Mouse (Mus musculus): ENCODE results near the gene Col8a2. TPM values are rescaled to one million over a fixed set of nuclear protein-coding genes. Genes with fewer than 3 reads are reported as not detected.

Col8a2 gene
- total and polyA plus RNA-seq, 2 experiments from 2014 or later = 5.9 to 17.7 TPM

DNA sequence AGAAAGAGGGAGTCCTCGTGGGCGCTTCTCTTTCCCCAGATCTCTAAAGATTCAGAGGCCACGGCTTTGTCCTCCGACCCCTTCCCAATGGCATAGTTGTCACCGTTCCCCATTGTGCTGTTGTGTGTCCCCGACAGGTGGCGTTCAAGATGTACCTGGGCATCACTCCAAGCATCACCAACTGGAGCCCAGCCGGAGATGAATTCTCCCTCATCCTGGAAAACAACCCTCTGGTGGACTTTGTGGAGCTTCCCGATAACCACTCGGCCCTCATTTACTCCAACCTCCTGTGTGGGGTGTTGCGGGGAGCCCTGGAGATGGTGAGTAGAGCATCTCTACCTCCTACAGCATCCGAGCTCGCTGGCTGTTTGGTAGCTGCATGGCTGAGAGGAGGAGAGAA, 12.8 kb upstream of the Col8a2 start:
- Histone ChIP-seq H3K9ac (replicated peaks; ENCODE audit: low read length) (no peak overlapping the region), H3K27me3 (ENCODE audit: insufficient read depth, low read length) (no peaks in the 10 kb centered on the region), H3K27ac (no peak overlapping the region), H3K4me1 (ENCODE audit: insufficient read depth, low read length) (peaks cover 4% of the 10 kb centered on the region; the same call in 1 of the 2 replicates), H3K9me3 (ENCODE audit: low read length) (no peaks in the 10 kb centered on the region), H3K4me3 (ENCODE audit: low read length) (no peak overlapping the region), H3K4me2 (ENCODE audit: low read depth, low read length) (no peak overlapping the region), H3K36me3 (ENCODE audit: insufficient read depth, low read length) (no peaks in the 10 kb centered on the region)
- ATAC-seq (no peak), DNase-seq (ENCODE audit: low spot score) (peak; percentile 48)
- peak; percentile 30 for TF ChIP-seq CTCF (IDR thresholded peaks at IDR 0.05; ENCODE audit: low read depth)
- WGBS = 67% methylated on average over 13 of the region's 13 CpGs

DNA sequence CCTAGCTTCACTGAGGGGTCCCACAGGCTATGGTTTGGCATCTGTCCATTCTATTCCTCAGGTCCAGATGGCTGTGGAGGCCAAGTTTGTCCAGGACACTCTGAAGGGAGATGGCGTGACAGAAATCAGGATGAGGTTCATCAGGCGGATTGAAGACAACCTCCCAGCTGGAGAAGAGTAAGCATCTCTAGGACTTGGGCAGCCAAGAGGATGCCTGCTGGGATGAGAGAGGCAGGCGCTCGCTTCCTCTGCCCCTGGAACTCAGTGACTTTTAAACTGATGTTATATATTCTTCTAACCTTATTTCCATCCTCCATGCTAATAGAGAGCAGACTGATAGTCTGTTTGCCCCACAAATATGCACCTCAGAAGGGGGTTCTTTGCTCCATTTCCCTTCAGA, 11.5 kb upstream of the Col8a2 start:
- H3K36me3 ChIP-seq (ENCODE audit: insufficient read depth, low read length) = no peaks in the 10 kb centered on the region
- no peak overlapping the region for H3K4me2 ChIP-seq (ENCODE audit: low read depth, low read length)
- H3K27me3 ChIP-seq (ENCODE audit: insufficient read depth, low read length) = no peaks in the 10 kb centered on the region
- TF ChIP-seq CTCF (IDR thresholded peaks at IDR 0.05; ENCODE audit: low read depth) = no peak
- DNase-seq (ENCODE audit: low spot score) = peak; percentile 48
- no peaks in the 10 kb centered on the region for H3K9me3 ChIP-seq (ENCODE audit: low read length)
- WGBS = 65% methylated on average over 4 of the region's 4 CpGs
- no peak overlapping the region for H3K4me3 ChIP-seq (ENCODE audit: low read length)
- no peak overlapping the region for H3K9ac ChIP-seq (replicated peaks; ENCODE audit: low read length)
- peaks cover 4% of the 10 kb centered on the region; the same call in 1 of the 2 replicates for H3K4me1 ChIP-seq (ENCODE audit: insufficient read depth, low read length)
- no peak for ATAC-seq
- 0 out of 2 replicates have a peak overlapping the region, but pooled peaks have one; percentile 26 for H3K27ac ChIP-seq

DNA sequence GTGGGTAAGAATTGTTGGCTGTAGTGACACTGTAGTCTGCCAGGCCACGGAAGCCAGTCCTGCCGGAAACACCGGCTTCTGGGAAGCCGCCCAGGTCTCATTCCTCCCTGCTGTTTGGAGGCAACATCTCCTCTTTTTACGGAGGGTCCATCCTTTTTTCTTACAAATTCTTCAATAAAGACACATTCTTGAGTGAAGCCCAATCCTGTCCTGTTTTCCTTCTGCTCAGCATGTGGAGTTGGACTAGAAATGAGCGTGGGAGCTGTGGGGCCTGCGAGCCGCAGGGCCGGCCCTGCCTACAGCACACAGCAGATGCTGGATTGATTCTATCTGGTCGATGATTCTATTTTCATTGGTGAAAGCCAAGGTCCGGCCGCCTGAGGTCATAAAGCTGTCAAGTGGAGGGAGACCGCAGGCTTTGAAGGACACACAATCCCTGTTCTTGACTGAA, 10.9 kb upstream of the Col8a2 start:
- no peak overlapping the region for H3K4me2 ChIP-seq (ENCODE audit: low read depth, low read length)
- WGBS = 61% methylated on average over 13 of the region's 13 CpGs
- DNase-seq (ENCODE audit: low spot score) = no peak

GRCm38 (mm10) chr4:126277906-126278564, 8.6 kb upstream of the Col8a2 start:
- 11% methylated on average over 13 of the region's 13 CpGs for WGBS
- H3K4me3 ChIP-seq (ENCODE audit: low read length) = no peak overlapping the region
- peak; percentile 83 for TF ChIP-seq CTCF (IDR thresholded peaks at IDR 0.05; ENCODE audit: low read depth)
- no peak overlapping the region; the same call in 1 of the 2 replicates for H3K27ac ChIP-seq
- peaks cover 4% of the 10 kb centered on the region; the same call in 1 of the 2 replicates for H3K4me1 ChIP-seq (ENCODE audit: insufficient read depth, low read length)
- no peaks in the 10 kb centered on the region for H3K9me3 ChIP-seq (ENCODE audit: low read length)
- H3K36me3 ChIP-seq (ENCODE audit: insufficient read depth, low read length) = no peaks in the 10 kb centered on the region
- peak overlapping the region; percentile 18; the same call in 1 of the 2 replicates for H3K4me2 ChIP-seq (ENCODE audit: low read depth, low read length)
- H3K27me3 ChIP-seq (ENCODE audit: insufficient read depth, low read length) = no peaks in the 10 kb centered on the region
- no peak overlapping the region for H3K9ac ChIP-seq (replicated peaks; ENCODE audit: low read length)
- DNase-seq (ENCODE audit: low spot score) (peak; percentile 76), ATAC-seq (peak; percentile 76)

More for the DNA sequence above, 10.9 kb upstream of the Col8a2 start:
- Histone ChIP-seq H3K27ac (peak overlapping the region; percentile 48; the same call in 1 of the 2 replicates), H3K9ac (replicated peaks; ENCODE audit: low read length) (no peak overlapping the region), H3K4me1 (ENCODE audit: insufficient read depth, low read length) (peaks cover 4% of the 10 kb centered on the region; the same call in 1 of the 2 replicates), H3K9me3 (ENCODE audit: low read length) (no peaks in the 10 kb centered on the region), H3K4me3 (ENCODE audit: low read length) (no peak overlapping the region), H3K36me3 (ENCODE audit: insufficient read depth, low read length) (no peaks in the 10 kb centered on the region), H3K27me3 (ENCODE audit: insufficient read depth, low read length) (no peaks in the 10 kb centered on the region)
- ATAC-seq = peak; percentile 57
- no peak for TF ChIP-seq CTCF (IDR thresholded peaks at IDR 0.05; ENCODE audit: low read depth)

GRCm38 (mm10) chr4:126278565-126278915, 8.1 kb upstream of the Col8a2 start:
- no peaks in the 10 kb centered on the region for H3K27me3 ChIP-seq (ENCODE audit: insufficient read depth, low read length)
- no peak overlapping the region for H3K4me3 ChIP-seq (ENCODE audit: low read length)
- no peak overlapping the region for H3K4me2 ChIP-seq (ENCODE audit: low read depth, low read length)
- DNase-seq (ENCODE audit: low spot score) = no peak
- WGBS = 37% methylated on average over 9 of the region's 9 CpGs
- H3K27ac ChIP-seq = no peak overlapping the region
- H3K4me1 ChIP-seq (ENCODE audit: insufficient read depth, low read length) = peaks cover 4% of the 10 kb centered on the region; the same call in 1 of the 2 replicates
- no peak for ATAC-seq
- H3K36me3 ChIP-seq (ENCODE audit: insufficient read depth, low read length) = no peaks in the 10 kb centered on the region
- H3K9me3 ChIP-seq (ENCODE audit: low read length) = no peaks in the 10 kb centered on the region
- no peak overlapping the region for H3K9ac ChIP-seq (replicated peaks; ENCODE audit: low read length)
- no peak for TF ChIP-seq CTCF (IDR thresholded peaks at IDR 0.05; ENCODE audit: low read depth)

- WGBS = 61% methylated on average over 9 of the region's 9 CpGs
- no peak for TF ChIP-seq CTCF (IDR thresholded peaks at IDR 0.05; ENCODE audit: low read depth)
- Histone ChIP-seq H3K4me2 (ENCODE audit: low read depth, low read length) (no peak overlapping the region), H3K36me3 (ENCODE audit: insufficient read depth, low read length) (no peaks in the 10 kb centered on the region), H3K4me1 (ENCODE audit: insufficient read depth, low read length) (peaks cover 4% of the 10 kb centered on the region; the same call in 1 of the 2 replicates), H3K9ac (replicated peaks; ENCODE audit: low read length) (no peak overlapping the region), H3K4me3 (ENCODE audit: low read length) (no peak overlapping the region), H3K9me3 (ENCODE audit: low read length) (no peaks in the 10 kb centered on the region), H3K27me3 (ENCODE audit: insufficient read depth, low read length) (no peaks in the 10 kb centered on the region), H3K27ac (no peak overlapping the region)
- ATAC-seq = no peak
- no peak for DNase-seq (ENCODE audit: low spot score)
Measured at GRCm38 (mm10) chr4:126278961-126279360, 7.6 kb upstream of the Col8a2 start.

DNA sequence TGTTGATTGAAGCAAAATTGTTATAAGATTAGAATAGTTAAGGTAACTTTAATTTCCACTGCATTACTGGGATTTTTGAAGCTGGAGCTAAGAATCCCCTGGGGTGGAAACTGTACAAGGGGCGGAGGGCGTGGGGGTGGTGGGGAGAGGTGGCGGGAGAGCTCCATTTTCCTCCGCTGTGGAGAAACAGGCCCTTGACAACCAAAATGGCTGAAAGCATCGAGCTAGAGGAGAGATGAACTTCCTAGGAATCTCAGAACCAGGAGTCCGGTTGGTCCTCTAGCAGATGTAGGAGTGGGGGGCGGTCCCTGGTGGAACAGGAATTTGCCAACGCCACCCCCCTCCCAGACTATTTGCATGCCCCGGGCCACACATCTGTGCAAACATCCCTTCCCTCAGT, 4.9 kb upstream of the Col8a2 start:
- Histone ChIP-seq H3K27me3 (ENCODE audit: insufficient read depth, low read length) (peaks cover 11% of the 10 kb centered on the region), H3K4me1 (ENCODE audit: insufficient read depth, low read length) (peaks cover 4% of the 10 kb centered on the region; the same call in 1 of the 2 replicates), H3K9me3 (ENCODE audit: low read length) (no peaks in the 10 kb centered on the region), H3K27ac (no peak overlapping the region), H3K9ac (replicated peaks; ENCODE audit: low read length) (no peak overlapping the region), H3K4me2 (ENCODE audit: low read depth, low read length) (no peak overlapping the region), H3K4me3 (ENCODE audit: low read length) (no peak overlapping the region), H3K36me3 (ENCODE audit: insufficient read depth, low read length) (no peaks in the 10 kb centered on the region)
- no peak for TF ChIP-seq CTCF (IDR thresholded peaks at IDR 0.05; ENCODE audit: low read depth)
- 70% methylated on average over 9 of the region's 9 CpGs for WGBS
- DNase-seq (ENCODE audit: low spot score) (no peak), ATAC-seq (no peak)

Data from hindbrain, postnatal 0 days (tissue).